Mouse (Mus musculus): ENCODE results near the gene Dmc1.

Dmc1 gene

GRCm38 (mm10) chr15:79562417-79562816, 42.5 kb downstream of the Dmc1 start:
- CTCF ChIA-PET, result no interaction called here

GRCm38 (mm10) chr15:79559649-79560048, 45.3 kb downstream of the Dmc1 start:
- CTCF ChIA-PET, result no interaction called here

GRCm38 (mm10) chr15:79552566-79552965, 52.3 kb downstream of the Dmc1 start:
- CTCF ChIA-PET, result interaction anchor here (0.6 kb wide), 2 partner anchors 399 to 606 kb away, joined by 3 read pairs; no protein-coding TSS in a partner anchor

- CTCF ChIA-PET, result no interaction called here
These were observed 56.7 kb downstream of the Dmc1 start for GRCm38 (mm10) chr15:79548226-79548625.

- CTCF ChIA-PET, result interaction anchor here (0.6 kb wide), 1 partner anchor 144 kb away, joined by 3 read pairs; no protein-coding TSS in a partner anchor
These were observed 57.6 kb downstream of the Dmc1 start for GRCm38 (mm10) chr15:79547289-79547820.

GRCm38 (mm10) chr15:79546410-79547288, 58.3 kb downstream of the Dmc1 start, which contains the start of gene Ddx17:
Gene Ddx17, minus strand, starts transcription at chr15:79546741.
- CTCF ChIA-PET, result no interaction called here

GRCm38 (mm10) chr15:79545921-79546399, 58.9 kb downstream of the Dmc1 start:
- CTCF ChIA-PET, result interaction anchor here (0.5 kb wide), 1 partner anchor 47 kb away, joined by 3 read pairs; no protein-coding TSS in a partner anchor

- CTCF ChIA-PET, result interaction anchor here (0.5 kb wide), 1 partner anchor 47 kb away, joined by 3 read pairs; no protein-coding TSS in a partner anchor
These were observed 59.4 kb downstream of the Dmc1 start for GRCm38 (mm10) chr15:79545496-79545895.

- CTCF ChIA-PET, result interaction anchor here (0.7 kb wide), 1 partner anchor 71 kb away, joined by 6 read pairs; no protein-coding TSS in a partner anchor
These were observed 60.9 kb downstream of the Dmc1 start for GRCm38 (mm10) chr15:79543968-79544367.

- CTCF ChIA-PET, result interaction anchor here (0.6 kb wide), 1 partner anchor 9 kb away, joined by 3 read pairs; no protein-coding TSS in a partner anchor
These were observed 71.1 kb downstream of the Dmc1 start for GRCm38 (mm10) chr15:79533796-79534195.

- CTCF ChIA-PET, result no interaction called here
These were observed 75.0 kb downstream of the Dmc1 start for GRCm38 (mm10) chr15:79529935-79530334.

- CTCF ChIA-PET, result interaction anchor here (0.5 kb wide), 1 partner anchor 760 kb away, joined by 3 read pairs; no protein-coding TSS in a partner anchor
These were observed 76.8 kb downstream of the Dmc1 start for GRCm38 (mm10) chr15:79527991-79528639.

GRCm38 (mm10) chr15:79527192-79527591, 77.7 kb downstream of the Dmc1 start:
- CTCF ChIA-PET, result no interaction called here

- CTCF ChIA-PET, result no interaction called here
These were observed 78.7 kb downstream of the Dmc1 start for GRCm38 (mm10) chr15:79525979-79526768.

GRCm38 (mm10) chr15:79525564-79525963, 79.3 kb downstream of the Dmc1 start:
- CTCF ChIA-PET, result no interaction called here

- CTCF ChIA-PET, result no interaction called here
These were observed 85.3 kb downstream of the Dmc1 start for GRCm38 (mm10) chr15:79519400-79520220.

GRCm38 (mm10) chr15:79518571-79518970, 86.3 kb downstream of the Dmc1 start:
- CTCF ChIA-PET, result no interaction called here

GRCm38 (mm10) chr15:79517710-79518109, 87.2 kb downstream of the Dmc1 start:
- CTCF ChIA-PET, result no interaction called here

- CTCF ChIA-PET, result no interaction called here
These were observed 88.5 kb downstream of the Dmc1 start, which contains the start of gene Kdelr3 for GRCm38 (mm10) chr15:79516171-79517096. Gene Kdelr3, plus strand, starts transcription at chr15:79516411.
